8 mouse cellular contexts compared by ENCODE assay signal in genomic region chr15:80088637-80089036, GRCm38 (mm10). TPM values are rescaled to one million over a fixed set of nuclear protein-coding genes. Genes with fewer than 3 reads are reported as not detected.
A peak's percentile ranks its signal among the peaks of the same experiment; 100 is the strongest.
DNase-seq lines count a peak whose midpoint lies in the region; ATAC-seq and TF ChIP-seq lines count a peak whose summit lies in the region.

No protein-coding gene starts in this region.

- no peak overlapping the region for H3K9ac ChIP-seq in hindbrain, embryonic 11.5 days (ENCODE audit: low read depth, low read length)
- no peak overlapping the region for H3K9ac ChIP-seq in hindbrain, embryonic 12.5 days
- no peak overlapping the region for H3K9ac ChIP-seq in embryonic facial prominence, embryonic 11.5 days (replicated peaks; ENCODE audit: low read length)

- peak; percentile 93 for DNase-seq in hindbrain, embryonic 11.5 days (ENCODE audit: low spot score)
- peak; percentile 83 for DNase-seq in adrenal gland, postnatal 25 days
- DNase-seq in embryonic facial prominence, embryonic 11.5 days (ENCODE audit: low spot score), result peak; percentile 94
- DNase-seq in heart, postnatal 10 days, result peak; percentile 93 to 96
- peak; percentile 89 to 94 for DNase-seq in left cerebral cortex, adult 2 months (ENCODE audit: extremely low spot score in 1 of 2, low spot score in 2 of 2)
- peak; percentile 86 to 92 for DNase-seq in spleen, postnatal 14 days (ENCODE audit: low spot score in 2 of 2)

- no peak overlapping the region for H3K4me3 ChIP-seq in hindbrain, embryonic 11.5 days (ENCODE audit: low read depth, low read length)
- H3K4me3 ChIP-seq in hindbrain, embryonic 12.5 days, result no peak overlapping the region
- H3K4me3 ChIP-seq in embryonic facial prominence, embryonic 11.5 days (ENCODE audit: low read depth, low read length), result no peak overlapping the region
- no peak overlapping the region for H3K4me3 ChIP-seq in left cerebral cortex, adult 2 months

- H3K4me1 ChIP-seq in hindbrain, embryonic 11.5 days (replicated peaks; ENCODE audit: control insufficient read depth, insufficient read depth, low read length), result peaks cover 6% of the 10 kb centered on the region; the same call in 1 of the 2 replicates
- H3K4me1 ChIP-seq in hindbrain, embryonic 12.5 days, result peaks cover 19% of the 10 kb centered on the region
- no peaks in the 10 kb centered on the region for H3K4me1 ChIP-seq in embryonic facial prominence, embryonic 11.5 days (ENCODE audit: control insufficient read depth, insufficient read depth, low read length)

- no peak overlapping the region for H3K4me2 ChIP-seq in hindbrain, embryonic 11.5 days (replicated peaks; ENCODE audit: low read depth, low read length)
- no peak overlapping the region for H3K4me2 ChIP-seq in hindbrain, embryonic 12.5 days (replicated peaks)
- no peak overlapping the region for H3K4me2 ChIP-seq in embryonic facial prominence, embryonic 11.5 days (ENCODE audit: low read depth, low read length)

- no peak; the same call in 1 of the 2 replicates for ATAC-seq in hindbrain, embryonic 11.5 days (ENCODE audit: low FRiP score)
- no peak for ATAC-seq in hindbrain, embryonic 12.5 days (ENCODE audit: low FRiP score)
- no peak for ATAC-seq in embryonic facial prominence, embryonic 11.5 days (replicated peaks; ENCODE audit: insufficient number of reproducible peaks, low FRiP score, low TSS enrichment, low read depth)
- peak; percentile 59 for ATAC-seq in megakaryocyte-erythroid progenitor cell, adult 5-6 weeks (replicated peaks; ENCODE audit: low FRiP score, low TSS enrichment, poor library complexity, severe bottlenecking)

- peak; percentile 91 for TF ChIP-seq CTCF in left cerebral cortex, adult 2 months (IDR thresholded peaks at IDR 0.05)

- H3K9me3 ChIP-seq in hindbrain, embryonic 11.5 days (ENCODE audit: control insufficient read depth, low read length), result no peaks in the 10 kb centered on the region
- H3K9me3 ChIP-seq in hindbrain, embryonic 12.5 days (replicated peaks), result no peaks in the 10 kb centered on the region
- H3K9me3 ChIP-seq in embryonic facial prominence, embryonic 11.5 days (replicated peaks; ENCODE audit: control insufficient read depth, low read length), result no peaks in the 10 kb centered on the region

- WGBS in hindbrain, embryonic 11.5 days, result 41% methylated on average over 4 of the region's 4 CpGs
- WGBS in hindbrain, embryonic 12.5 days, result 26% methylated on average over 4 of the region's 4 CpGs
- WGBS in embryonic facial prominence, embryonic 11.5 days, result 25% methylated on average over 4 of the region's 4 CpGs

- intact Hi-C loops in heart, postnatal 10 days (cut with DNase I), result loop anchor here (2.0 to 5.0 kb wide), 2 partner anchors 136 to 614 kb away; no protein-coding TSS in a partner anchor
- intact Hi-C loops in left cerebral cortex, adult 2 months (cut with DNase I), result loop anchor here (2.0 kb wide), 1 partner anchor 616 kb away; no protein-coding TSS in a partner anchor

- H3K27me3 ChIP-seq in hindbrain, embryonic 11.5 days (ENCODE audit: control insufficient read depth, insufficient read depth, low read length), result peaks cover 19% of the 10 kb centered on the region
- peaks cover 30% of the 10 kb centered on the region for H3K27me3 ChIP-seq in hindbrain, embryonic 12.5 days
- peaks cover 22% of the 10 kb centered on the region for H3K27me3 ChIP-seq in embryonic facial prominence, embryonic 11.5 days (ENCODE audit: control insufficient read depth, insufficient read depth, low read length)

- H3K36me3 ChIP-seq in hindbrain, embryonic 11.5 days (ENCODE audit: control insufficient read depth, insufficient read depth, low read length), result no peaks in the 10 kb centered on the region
- no peaks in the 10 kb centered on the region for H3K36me3 ChIP-seq in hindbrain, embryonic 12.5 days
- H3K36me3 ChIP-seq in embryonic facial prominence, embryonic 11.5 days (replicated peaks; ENCODE audit: control insufficient read depth, insufficient read depth, low read depth, low read length), result no peaks in the 10 kb centered on the region

- H3K27ac ChIP-seq in hindbrain, embryonic 11.5 days (ENCODE audit: low read depth, low read length), result no peak overlapping the region
- H3K27ac ChIP-seq in hindbrain, embryonic 12.5 days, result no peak overlapping the region
- no peak overlapping the region for H3K27ac ChIP-seq in embryonic facial prominence, embryonic 11.5 days (replicated peaks; ENCODE audit: low read depth, low read length)
- no peak overlapping the region for H3K27ac ChIP-seq in left cerebral cortex, adult 2 months

RNA-seq across cellular contexts. Expression of gene Syngr1, which starts 2.5 kb away (rescaled TPM):
- polyA plus RNA-seq in hindbrain, embryonic 11.5 days (2014; fragmentation: Nextera tagmentation; extraction: Ambion mirVana), result 7.3 and 8.9 TPM in 2 replicates
- 11.6 and 14.3 TPM in 2 replicates for polyA plus RNA-seq in hindbrain, embryonic 12.5 days (2016; fragmentation: Nextera tagmentation; extraction: Ambion mirVana)
- 22.2 and 27.6 TPM in 2 replicates for total RNA-seq in adrenal gland, postnatal 25 days (2021)
- 6.4 and 8.3 TPM in 2 replicates for polyA plus RNA-seq in embryonic facial prominence, embryonic 11.5 days (2014; fragmentation: Nextera tagmentation; extraction: Ambion mirVana)
- total RNA-seq in heart, postnatal 10 days (2021), result 10 to 100 TPM; 84.9 to 86.7 TPM
- total RNA-seq in left cerebral cortex, adult 2 months (2021), result 100 to 1,000 TPM; 429 to 434 TPM
- total RNA-seq in megakaryocyte-erythroid progenitor cell, adult 5-6 weeks (2014; fragmentation: Nextera tagmentation), result 12.7 and 18.1 TPM in 2 replicates
- total RNA-seq in megakaryocyte-erythroid progenitor cell, adult 5-6 weeks (2017), result 5.9 and 7.0 TPM in 2 replicates

RNA-seq across cellular contexts. Expression of gene Rpl3, which starts 3.0 kb away (rescaled TPM):
- polyA plus RNA-seq in hindbrain, embryonic 11.5 days (2014; fragmentation: Nextera tagmentation; extraction: Ambion mirVana), result 1,014 and 1,045 TPM in 2 replicates
- 642 and 670 TPM in 2 replicates for polyA plus RNA-seq in hindbrain, embryonic 12.5 days (2016; fragmentation: Nextera tagmentation; extraction: Ambion mirVana)
- total RNA-seq in adrenal gland, postnatal 25 days (2021), result 485 and 642 TPM in 2 replicates
- 1,289 and 1,347 TPM in 2 replicates for polyA plus RNA-seq in embryonic facial prominence, embryonic 11.5 days (2014; fragmentation: Nextera tagmentation; extraction: Ambion mirVana)
- total RNA-seq in heart, postnatal 10 days (2021), result 100 to 1,000 TPM; 486 to 496 TPM
- total RNA-seq in left cerebral cortex, adult 2 months (2021), result 100 to 1,000 TPM; 439 to 468 TPM
- total RNA-seq in megakaryocyte-erythroid progenitor cell, adult 5-6 weeks (2014; fragmentation: Nextera tagmentation), result 2,690 and 2,775 TPM in 2 replicates
- total RNA-seq in megakaryocyte-erythroid progenitor cell, adult 5-6 weeks (2017), result 3,160 and 3,275 TPM in 2 replicates

RNA-seq across cellular contexts. Expression of gene Tab1, which starts 44.3 kb away (rescaled TPM):
- 21.6 and 24.7 TPM in 2 replicates for polyA plus RNA-seq in hindbrain, embryonic 11.5 days (2014; fragmentation: Nextera tagmentation; extraction: Ambion mirVana)
- polyA plus RNA-seq in hindbrain, embryonic 12.5 days (2016; fragmentation: Nextera tagmentation; extraction: Ambion mirVana), result 42.1 and 44.0 TPM in 2 replicates
- 20.5 and 26.7 TPM in 2 replicates for total RNA-seq in adrenal gland, postnatal 25 days (2021)
- polyA plus RNA-seq in embryonic facial prominence, embryonic 11.5 days (2014; fragmentation: Nextera tagmentation; extraction: Ambion mirVana), result 26.8 and 26.9 TPM in 2 replicates
- 10 to 100 TPM; 33.3 to 34.3 TPM for total RNA-seq in heart, postnatal 10 days (2021)
- 10 to 100 TPM; 23.7 to 26.4 TPM for total RNA-seq in left cerebral cortex, adult 2 months (2021)
- total RNA-seq in megakaryocyte-erythroid progenitor cell, adult 5-6 weeks (2014; fragmentation: Nextera tagmentation), result 34.4 and 68.3 TPM in 2 replicates
- 13.8 and 20.4 TPM in 2 replicates for total RNA-seq in megakaryocyte-erythroid progenitor cell, adult 5-6 weeks (2017)

Comparison
In these comparisons a context has a peak if more than half of its experiments do, and no peak if none do; other contexts are left out.
1. RNA of gene Syngr1, which starts 2.5 kb away (total RNA-seq): 429 to 434 TPM in left cerebral cortex, adult 2 months; 84.9 to 86.7 TPM in heart, postnatal 10 days, 22.2 to 27.6 TPM in adrenal gland, postnatal 25 days and 5.9 to 18.1 TPM in megakaryocyte-erythroid progenitor cell, adult 5-6 weeks; every median in the first group is over 4 times any median in the second.
2. Peak in every context shown above with its lines, with median percentiles within 50 percentile points of each other: DNase-seq.